Mouse (Mus musculus) fat pad, adult 2 months (tissue): ENCODE data around the gene Gbp10.
"Not testable (repeated sequence)": the region's sequence is repeated elsewhere in the genome, so short reads cannot be mapped to it uniquely, and the experiment has no call there.

Experiments used
- DNase-seq: peaks from one replicate; pipeline ENCODE4 v3.0.0-alpha.2; 2011; ENCODE audit warnings: low read depth, low spot score; ENCODE audit errors: extremely low read depth

The Gbp10 gene

GRCm38 (mm10) chr5:105239483-105240047 is at the start of gene Gbp10:
Gene Gbp10, minus strand, starts transcription at chr5:105239533.
- not testable (repeated sequence) for DNase-seq

DNA sequence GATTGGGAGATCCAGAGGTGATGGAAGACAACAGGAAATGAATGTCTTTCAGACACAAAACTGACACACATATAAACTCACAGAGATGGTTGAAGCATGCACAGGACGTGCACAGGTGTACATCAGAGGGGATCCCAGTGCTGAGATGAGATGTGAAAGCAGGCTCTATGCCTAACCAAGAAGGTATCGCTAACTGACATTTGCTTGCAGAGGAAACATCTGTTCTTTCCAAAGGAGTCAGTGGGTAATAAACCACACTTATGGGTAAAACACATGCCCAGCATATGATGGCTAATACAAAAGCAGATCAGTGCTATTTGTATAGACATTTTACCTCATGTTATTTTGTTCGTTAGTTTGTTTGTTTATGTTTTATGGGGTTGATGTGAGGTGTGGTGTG is 21.3 kb upstream of the Gbp10 start:
- not testable (repeated sequence) for DNase-seq

GRCm38 (mm10) chr5:105252491-105252890 is 13.2 kb upstream of the Gbp10 start:
- DNase-seq: no peak

DNA sequence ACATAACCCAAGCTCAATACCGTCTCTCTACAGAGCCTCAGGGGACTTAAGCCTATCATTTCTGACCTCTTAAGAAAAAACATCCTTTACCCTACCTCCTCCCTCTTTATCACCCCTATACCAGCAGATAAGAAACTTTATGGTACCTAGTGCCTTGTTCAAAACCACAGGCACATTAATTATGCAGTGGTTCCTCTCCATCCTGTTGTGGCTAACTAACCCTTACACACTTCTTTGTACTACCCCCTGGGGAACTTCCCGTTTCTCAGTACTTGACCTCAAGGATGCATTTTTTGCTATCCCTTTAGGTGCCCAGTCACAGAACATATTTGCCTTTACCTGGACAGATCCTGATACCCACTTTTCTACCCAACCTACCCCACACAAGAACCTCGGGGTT is 5.4 kb upstream of the Gbp10 start:
- DNase-seq: not testable (repeated sequence)

DNA sequence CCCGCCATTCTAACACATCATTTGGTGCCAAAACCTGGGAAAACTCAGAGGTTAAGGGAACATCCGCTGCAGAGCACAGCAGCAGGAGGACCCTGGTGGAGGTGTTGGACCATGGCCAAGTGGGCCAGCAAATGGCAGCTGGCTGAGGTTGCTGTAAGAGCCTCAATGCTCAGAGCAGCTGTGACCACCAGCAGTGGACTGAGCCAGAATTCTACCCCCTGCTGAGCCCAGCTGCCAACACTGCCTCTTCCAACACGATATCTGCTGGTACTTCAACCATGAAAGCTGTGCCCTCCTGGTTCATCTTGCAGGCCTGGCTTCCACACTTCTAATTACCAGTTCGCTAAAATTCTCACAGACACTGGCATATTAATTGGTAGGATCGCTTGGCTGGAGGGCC is 1.6 kb upstream of the Gbp10 start:
- not testable (repeated sequence) for DNase-seq

GRCm38 (mm10) chr5:105238402-105238801 is 931 bp downstream of the Gbp10 start:
- DNase-seq: not testable (repeated sequence)

DNA sequence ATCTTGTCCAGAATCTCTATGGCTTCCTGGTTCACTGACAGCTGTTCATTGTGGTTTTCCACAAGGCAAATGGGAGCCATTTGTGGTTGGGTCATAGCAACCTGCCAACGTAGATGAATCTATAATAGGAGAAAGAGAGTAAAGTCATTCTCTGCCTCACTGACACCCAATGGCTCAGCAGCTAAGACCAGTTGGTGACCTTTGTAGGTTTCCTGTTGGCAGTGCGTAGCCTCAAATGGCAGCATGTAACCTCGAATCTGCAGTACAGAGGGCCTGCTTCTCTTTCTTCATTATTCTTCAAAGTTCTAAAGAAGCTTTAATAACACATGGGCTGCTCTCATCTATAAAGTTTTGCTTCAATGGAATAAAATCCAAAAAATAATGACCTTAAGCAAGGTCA is 3.3 kb downstream of the Gbp10 start:
- not testable (repeated sequence) for DNase-seq

- DNase-seq: not testable (repeated sequence)
Measured at GRCm38 (mm10) chr5:105208957-105209356, 30.4 kb downstream of the Gbp10 start.

DNA sequence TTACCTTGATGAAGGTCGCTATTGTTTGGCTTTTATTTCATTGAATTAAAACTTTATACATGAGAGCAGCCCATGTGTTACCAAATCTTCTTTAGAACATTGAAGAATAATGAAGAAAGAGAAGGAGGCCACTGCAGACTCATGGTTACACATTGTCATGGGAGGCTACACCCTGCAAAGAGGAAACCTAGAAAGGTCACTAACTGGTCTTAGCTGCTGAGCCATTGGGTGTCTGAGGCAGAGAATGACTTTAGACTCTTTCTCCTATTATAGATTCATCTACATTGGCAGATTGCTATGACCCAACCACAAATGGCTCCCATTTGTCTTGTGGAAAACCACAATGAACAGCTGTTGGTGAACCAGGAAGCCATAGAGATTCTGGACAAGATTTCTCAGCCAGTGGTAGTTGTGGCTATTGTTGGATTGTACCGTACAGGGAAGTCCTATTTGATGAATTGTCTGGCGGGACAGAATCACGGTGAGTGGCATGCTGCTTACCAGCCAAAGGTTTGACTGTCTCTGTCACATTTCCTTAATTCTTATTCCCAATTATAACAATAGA is 38.5 kb downstream of the Gbp10 start:
- not testable (repeated sequence) for DNase-seq

GRCm38 (mm10) chr5:105199149-105199548 is 40.2 kb downstream of the Gbp10 start:
- not testable (repeated sequence) for DNase-seq

DNA sequence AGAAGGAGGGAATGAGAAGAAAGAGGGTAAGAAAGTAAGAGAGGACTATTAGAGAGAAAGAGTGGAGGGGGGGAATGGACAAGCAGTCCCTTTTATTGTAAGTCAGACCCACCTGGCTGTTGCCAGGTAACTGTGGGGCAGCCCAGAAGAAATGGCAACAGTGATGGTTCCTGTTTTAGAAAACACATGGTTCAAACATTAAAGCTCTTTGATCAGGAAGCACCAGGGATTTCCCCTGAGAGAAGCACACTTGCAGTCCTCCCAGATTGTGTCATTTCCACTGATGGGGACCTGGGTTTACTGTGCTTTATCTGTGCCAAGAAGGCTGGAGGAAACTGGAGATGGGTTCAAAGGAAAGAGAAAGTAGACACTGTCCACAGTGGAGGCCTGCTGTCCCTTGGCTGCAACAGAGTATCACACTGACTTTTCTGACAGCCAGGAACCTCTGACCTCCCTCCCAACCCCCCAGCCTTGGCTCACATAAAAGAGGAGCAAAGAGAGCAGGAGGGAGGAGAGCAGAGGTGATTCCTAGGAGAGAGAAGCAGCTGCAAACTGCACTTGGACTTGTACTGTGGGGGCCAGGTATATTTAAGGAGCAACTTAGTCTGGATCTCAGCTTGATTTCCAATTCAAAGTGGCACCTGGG is 41.3 kb downstream of the Gbp10 start:
- DNase-seq: not testable (repeated sequence)

DNA sequence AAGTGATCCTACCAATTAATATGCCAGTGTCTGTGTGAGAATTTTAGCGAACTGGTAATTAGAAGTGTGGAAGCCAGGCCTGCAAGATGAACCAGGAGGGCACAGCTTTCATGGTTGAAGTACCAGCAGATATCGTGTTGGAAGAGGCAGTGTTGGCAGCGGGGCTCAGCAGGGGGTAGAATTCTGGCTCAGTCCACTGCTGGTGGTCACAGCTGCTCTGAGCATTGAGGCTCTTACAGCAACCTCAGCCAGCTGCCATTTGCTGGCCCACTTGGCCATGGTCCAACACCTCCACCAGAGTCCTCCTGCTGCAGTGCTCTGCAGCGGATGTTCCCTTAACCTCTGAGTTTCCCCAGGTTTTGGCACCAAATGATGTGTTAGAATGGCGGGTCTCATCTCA is 43.0 kb downstream of the Gbp10 start:
- DNase-seq: not testable (repeated sequence)

GRCm38 (mm10) chr5:105192536-105192935 is 46.8 kb downstream of the Gbp10 start:
- not testable (repeated sequence) for DNase-seq

DNA sequence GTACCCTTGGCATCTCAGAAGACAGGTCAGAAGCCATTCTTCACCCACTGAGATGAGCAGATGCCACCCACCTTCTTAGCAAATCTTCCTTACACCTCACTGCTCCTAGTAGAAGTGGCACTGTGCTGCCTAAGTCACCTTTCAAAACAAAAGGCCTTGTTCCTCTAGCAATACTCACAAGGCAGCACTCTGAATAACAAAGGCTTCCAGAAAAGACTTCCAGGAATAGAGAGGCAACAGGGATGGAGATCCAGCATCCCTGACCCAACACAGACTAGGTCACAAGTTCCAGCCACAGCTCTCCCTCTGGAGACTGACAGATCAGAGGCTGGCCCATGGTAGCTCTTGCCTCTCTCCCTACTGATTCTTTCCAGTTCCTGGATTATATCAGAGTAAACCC is 57.9 kb downstream of the Gbp10 start:
- no peak for DNase-seq
